In the genomic region with DNA sequence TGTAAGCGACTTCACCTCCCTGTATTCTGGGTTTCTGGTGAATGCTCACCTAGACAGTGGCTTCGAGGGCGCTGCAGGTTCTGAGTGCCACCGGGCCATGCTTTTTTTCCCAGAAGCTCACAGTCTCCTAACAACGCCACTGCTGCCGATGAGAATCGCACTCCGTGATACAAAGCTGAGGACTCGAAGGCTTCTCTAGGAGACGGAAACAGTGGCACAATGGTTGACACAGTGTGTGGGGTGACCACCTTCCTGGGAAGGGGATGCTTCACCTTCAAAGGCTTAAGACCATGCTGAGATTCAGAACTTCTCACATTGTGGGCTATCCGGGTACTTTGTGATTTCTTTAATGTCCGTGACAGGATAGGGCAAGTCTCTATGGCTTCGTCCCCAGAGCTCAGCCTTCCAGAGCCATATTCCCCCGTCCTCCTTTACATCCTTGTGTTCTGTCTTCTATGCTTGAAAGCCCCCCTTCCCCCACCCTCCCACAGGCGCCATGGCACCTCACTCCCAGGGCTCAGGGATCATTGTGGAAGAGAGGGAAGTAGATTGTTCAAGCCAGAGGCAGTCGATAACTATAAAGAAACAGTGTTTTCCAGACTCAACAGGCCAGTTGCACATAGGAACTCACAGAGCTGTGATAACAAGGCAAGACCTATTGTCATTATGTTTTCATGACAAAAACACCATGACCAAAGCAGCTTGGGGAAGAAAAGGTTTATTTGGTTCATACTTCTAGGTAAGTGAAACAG, we compare ENCODE assay signal across 16 mouse cellular contexts.
"Had no signal": no experiment of that assay in that cellular context is flagged by ENCODE, and none has a peak within 500 bp of the region (broad histone marks: within the 10 kb centered on the region; RNA-seq: fewer than 3 reads in every experiment).

No protein-coding gene starts in this region.

- DNase-seq: cerebellum, adult 9-10 months; cerebellum, adult 9-11 months; cerebellum, postnatal 10 days; cerebellum, postnatal 14 days; cerebellum, postnatal 25 days; cerebellum, postnatal 36 days; embryo, embryonic 11 days; forebrain, postnatal 0 days; gastrocnemius, adult 2 months; gastrocnemius, postnatal 10 days; gastrocnemius, postnatal 14 days; gastrocnemius, postnatal 25 days; gastrocnemius, postnatal 36 days; heart, adult 11 months; heart, adult 18-20 months; heart, adult 2 months had no signal
